Comparison of ENCODE assay signal across 8 mouse cellular contexts in genomic region chr11:62396405-62396804, GRCm38 (mm10).
DNase-seq lines count a peak whose midpoint lies in the region; ATAC-seq and TF ChIP-seq lines count a peak whose summit lies in the region.
"Had no signal": no experiment of that assay in that cellular context is flagged by ENCODE, and none has a peak within 500 bp of the region (broad histone marks: within the 10 kb centered on the region; RNA-seq: fewer than 3 reads in every experiment).

No protein-coding gene starts in this region.

- TF ChIP-seq EP300 in MEL (IDR thresholded peaks at IDR 0.05; ENCODE audit: low read depth in 1 of 2, low read length in 2 of 2) = no peak

- TF ChIP-seq POLR2A in MEL (IDR thresholded peaks at IDR 0.05; ENCODE audit: control insufficient read depth in 1 of 2, insufficient read depth in 1 of 2, low read depth in 1 of 2, low read length in 2 of 2, poor library complexity in 1 of 2) = no peak
- TF ChIP-seq POLR2A in brain, embryonic 14.5 days (IDR thresholded peaks at IDR 0.05; ENCODE audit: borderline replicate concordance, extremely low read depth, insufficient read depth, insufficient read length, poor library complexity, severe bottlenecking) = no peak

- ATAC-seq in neutrophil, adult 5-6 weeks (ENCODE audit: extremely low read depth, insufficient number of reproducible peaks, low FRiP score, poor library complexity, severe bottlenecking) = 0 out of 2 replicates have a peak, but pooled peaks have one; percentile 39
- ATAC-seq in midbrain, embryonic 11.5 days (ENCODE audit: low FRiP score) = no peak

- no peaks in the 10 kb centered on the region for H3K79me2 ChIP-seq in MEL (ENCODE audit: control insufficient read depth, insufficient read depth, low read length, poor library complexity)

- TF ChIP-seq RAD21 in MEL (IDR thresholded peaks at IDR 0.05; ENCODE audit: low read depth, low read length) = peak; percentile 54

- H3K9ac ChIP-seq in MEL (ENCODE audit: control insufficient read depth, low read depth, low read length, poor library complexity, severe bottlenecking) = no peak overlapping the region
- no peak overlapping the region for H3K9ac ChIP-seq in midbrain, embryonic 11.5 days (ENCODE audit: low read length)

- TF ChIP-seq CTCF in MEL (IDR thresholded peaks at IDR 0.05 in 2 of 3, conservative IDR thresholded peaks at IDR 0.05 in 1 of 3; ENCODE audit: control insufficient read depth in 1 of 3, insufficient read depth in 1 of 3, low read depth in 2 of 3, low read length in 3 of 3, poor library complexity in 1 of 3, severe bottlenecking in 1 of 3) = peak; percentile 25 to 68 (median 48)
- TF ChIP-seq CTCF in brain, embryonic 14.5 days (IDR thresholded peaks at IDR 0.05; ENCODE audit: borderline replicate concordance, extremely low read depth, insufficient read depth, insufficient read length) = peak; percentile 59; the same call in 1 of the 2 replicates

- H3K4me3 ChIP-seq in MEL (ENCODE audit: control insufficient read depth in 1 of 2, insufficient read depth in 1 of 2, low read depth in 2 of 2, low read length in 2 of 2) = no peak overlapping the region
- no peak overlapping the region for H3K4me3 ChIP-seq in midbrain, embryonic 11.5 days (ENCODE audit: low read depth, low read length)

- 96% methylated on average over 2 of the region's 2 CpGs for WGBS in midbrain, embryonic 11.5 days

- DNase-seq in layer of hippocampus, adult 11-12 months (ENCODE audit: low spot score) = peak; percentile 42
- DNase-seq in layer of hippocampus, postnatal 25 days (ENCODE audit: extremely low spot score in 1 of 2, low spot score in 1 of 2) = no peak
- peak; percentile 49 for DNase-seq in MEL (ENCODE audit: low read depth, low spot score)
- DNase-seq in brain, embryonic 14.5 days (ENCODE audit: low read depth) = peak; percentile 72
- peak; percentile 44 for DNase-seq in heart, postnatal 4 days
- no peak for DNase-seq in midbrain, embryonic 11.5 days (ENCODE audit: low spot score, missing footprints)

- H3K9me3 ChIP-seq in MEL (replicated peaks; ENCODE audit: insufficient read depth, low read length) = no peaks in the 10 kb centered on the region
- H3K9me3 ChIP-seq in midbrain, embryonic 11.5 days (ENCODE audit: control insufficient read depth, low read length) = no peaks in the 10 kb centered on the region

- no peak overlapping the region for H3K27ac ChIP-seq in MEL (ENCODE audit: control insufficient read depth, low read depth, low read length)
- no peak overlapping the region for H3K27ac ChIP-seq in midbrain, embryonic 11.5 days (ENCODE audit: low read depth, low read length)
- H3K27ac ChIP-seq: macrophage had no signal

- no peaks in the 10 kb centered on the region for H3K27me3 ChIP-seq in MEL (ENCODE audit: control insufficient read depth in 1 of 2, insufficient read depth in 2 of 2, low read length in 2 of 2)
- no peaks in the 10 kb centered on the region for H3K27me3 ChIP-seq in midbrain, embryonic 11.5 days (ENCODE audit: control insufficient read depth, insufficient read depth, low read length)

- H3K36me3 ChIP-seq in MEL (ENCODE audit: control insufficient read depth in 1 of 2, insufficient read depth in 2 of 2, low read length in 2 of 2) = peaks cover 6 to 62% of the 10 kb centered on the region in 2 experiments
- peaks cover 4% of the 10 kb centered on the region; the same call in 1 of the 2 replicates for H3K36me3 ChIP-seq in midbrain, embryonic 11.5 days (ENCODE audit: control insufficient read depth, insufficient read depth, low read length)

- no peaks in the 10 kb centered on the region for H3K4me1 ChIP-seq in MEL (ENCODE audit: control insufficient read depth in 1 of 2, insufficient read depth in 2 of 2, low read length in 2 of 2)
- H3K4me1 ChIP-seq in midbrain, embryonic 11.5 days (ENCODE audit: control insufficient read depth, insufficient read depth, low read length) = no peaks in the 10 kb centered on the region

- no peak overlapping the region for H3K4me2 ChIP-seq in midbrain, embryonic 11.5 days

TF ChIP-seq in MEL, 35 proteins besides CTCF, POLR2A, EP300 and RAD21:
- TF ChIP-seq SMC3 (IDR thresholded peaks at IDR 0.05; ENCODE audit: low read depth, low read length) (peak; percentile 26), ZC3H11A (IDR thresholded peaks at IDR 0.05; ENCODE audit: low read depth, low read length) (0 out of 2 replicates have a peak, but pooled peaks have one; percentile 6), HCFC1 (IDR thresholded peaks at IDR 0.05; ENCODE audit: low read depth, low read length) (no peak)

Comparison
In these comparisons a context has a peak if more than half of its experiments do, and no peak if none do; other contexts are left out.
1. DNase-seq: peak in layer of hippocampus, adult 11-12 months (single experiment), MEL (single experiment), brain, embryonic 14.5 days (single experiment) and heart, postnatal 4 days (single experiment); none in layer of hippocampus, postnatal 25 days (0 of 2) and midbrain, embryonic 11.5 days (single experiment).